In genomic region chr7:141011238-141011770, GRCm38 (mm10) we compare ENCODE assay signal across 11 mouse cellular contexts. TPM values are rescaled to one million over a fixed set of nuclear protein-coding genes. Genes with fewer than 3 reads are reported as not detected.
A peak's percentile ranks its signal among the peaks of the same experiment; 100 is the strongest.
DNase-seq lines count a peak whose midpoint lies in the region; ATAC-seq and TF ChIP-seq lines count a peak whose summit lies in the region.
"Had no signal": no experiment of that assay in that cellular context is flagged by ENCODE, and none has a peak within 500 bp of the region (broad histone marks: within the 10 kb centered on the region; RNA-seq: fewer than 3 reads in every experiment).

No protein-coding gene starts in this region.

- no peaks in the 10 kb centered on the region for H3K9me3 ChIP-seq in heart, embryonic 10.5 days
- H3K9me3 ChIP-seq in megakaryocyte, embryonic 14.5 days = peaks cover 9% of the 10 kb centered on the region
- no peaks in the 10 kb centered on the region for H3K9me3 ChIP-seq in intestine, embryonic 15.5 days
- H3K9me3 ChIP-seq in midbrain, embryonic 11.5 days (ENCODE audit: control insufficient read depth, low read length) = no peaks in the 10 kb centered on the region

- no peak for DNase-seq in heart, embryonic 10.5 days (ENCODE audit: low spot score)
- DNase-seq in heart, postnatal 4 days = no peak
- no peak for DNase-seq in left cerebral cortex, postnatal 10 days (ENCODE audit: extremely low spot score in 1 of 2, low spot score in 2 of 2)
- no peak for DNase-seq in midbrain, embryonic 11.5 days (ENCODE audit: low spot score, missing footprints)
- DNase-seq: cerebellum, adult 11-12 months had no signal

- no peaks in the 10 kb centered on the region for H3K36me3 ChIP-seq in heart, embryonic 10.5 days
- H3K36me3 ChIP-seq in megakaryocyte, embryonic 14.5 days (replicated peaks; ENCODE audit: low read length) = peaks cover 15% of the 10 kb centered on the region
- H3K36me3 ChIP-seq in intestine, embryonic 15.5 days = no peaks in the 10 kb centered on the region
- H3K36me3 ChIP-seq in myocyte (ENCODE audit: control insufficient read depth, insufficient read depth) = no peaks in the 10 kb centered on the region
- no peaks in the 10 kb centered on the region; the same call in 1 of the 2 replicates for H3K36me3 ChIP-seq in midbrain, embryonic 11.5 days (ENCODE audit: control insufficient read depth, insufficient read depth, low read length)

- no peak overlapping the region for H3K9ac ChIP-seq in intestine, embryonic 15.5 days
- H3K9ac ChIP-seq in midbrain, embryonic 11.5 days (ENCODE audit: low read length) = no peak overlapping the region

- H3ac ChIP-seq in myocyte (ENCODE audit: control insufficient read depth, insufficient read length) = no peak overlapping the region

- ATAC-seq in megakaryocyte, adult 5-6 weeks (ENCODE audit: poor library complexity, severe bottlenecking) = no peak
- no peak for ATAC-seq in intestine, embryonic 15.5 days
- no peak for ATAC-seq in midbrain, embryonic 11.5 days (ENCODE audit: low FRiP score)

- TF ChIP-seq POLR2A in myocyte (IDR thresholded peaks at IDR 0.05; ENCODE audit: insufficient read length, low read depth) = no peak

- H3K4me2 ChIP-seq in intestine, embryonic 15.5 days (replicated peaks) = no peak overlapping the region
- H3K4me2 ChIP-seq in myocyte (ENCODE audit: low read depth) = peak overlapping the region; percentile 98
- H3K4me2 ChIP-seq in midbrain, embryonic 11.5 days = no peak overlapping the region

- intact Hi-C loops in left cerebral cortex, postnatal 10 days (cut with DNase I) = no loop called here

- H3K4me1 ChIP-seq in heart, embryonic 10.5 days = peaks cover 22% of the 10 kb centered on the region
- peaks cover 80% of the 10 kb centered on the region for H3K4me1 ChIP-seq in megakaryocyte, embryonic 14.5 days
- peaks cover 19% of the 10 kb centered on the region for H3K4me1 ChIP-seq in intestine, embryonic 15.5 days (replicated peaks)
- peaks cover 3% of the 10 kb centered on the region; the same call in 1 of the 2 replicates for H3K4me1 ChIP-seq in midbrain, embryonic 11.5 days (ENCODE audit: control insufficient read depth, insufficient read depth, low read length)

- peaks cover 22% of the 10 kb centered on the region for H3K27me3 ChIP-seq in heart, embryonic 10.5 days (ENCODE audit: insufficient read depth, poor library complexity, severe bottlenecking)
- no peaks in the 10 kb centered on the region for H3K27me3 ChIP-seq in megakaryocyte, embryonic 14.5 days (replicated peaks)
- no peaks in the 10 kb centered on the region for H3K27me3 ChIP-seq in intestine, embryonic 15.5 days (replicated peaks)
- no peaks in the 10 kb centered on the region for H3K27me3 ChIP-seq in myocyte (ENCODE audit: control insufficient read depth, insufficient read depth, insufficient read length)
- no peaks in the 10 kb centered on the region; the same call in 1 of the 2 replicates for H3K27me3 ChIP-seq in midbrain, embryonic 11.5 days (ENCODE audit: control insufficient read depth, insufficient read depth, low read length)

- H3K4me3 ChIP-seq in heart, embryonic 10.5 days = no peak overlapping the region
- H3K4me3 ChIP-seq in megakaryocyte, embryonic 14.5 days (replicated peaks) = peak overlapping the region; percentile 94
- H3K4me3 ChIP-seq in intestine, embryonic 15.5 days (replicated peaks) = no peak overlapping the region
- H3K4me3 ChIP-seq in myocyte = peak overlapping the region; percentile 82
- H3K4me3 ChIP-seq in midbrain, embryonic 11.5 days (ENCODE audit: low read depth, low read length) = no peak overlapping the region

- H3K79me2 ChIP-seq in myocyte (ENCODE audit: control insufficient read depth, insufficient read depth) = peaks cover 12% of the 10 kb centered on the region

- WGBS in heart, embryonic 10.5 days = 81% methylated on average over 7 of the region's 7 CpGs
- 83% methylated on average over 7 of the region's 7 CpGs for WGBS in intestine, embryonic 15.5 days
- WGBS in midbrain, embryonic 11.5 days = 89% methylated on average over 7 of the region's 7 CpGs

- H3K27ac ChIP-seq in heart, embryonic 10.5 days = peak overlapping the region; percentile 75; the same call in 1 of the 2 replicates
- H3K27ac ChIP-seq in intestine, embryonic 15.5 days = peak overlapping the region; percentile 13; the same call in 1 of the 2 replicates
- H3K27ac ChIP-seq in midbrain, embryonic 11.5 days (ENCODE audit: low read depth, low read length) = no peak overlapping the region

TF ChIP-seq in myocyte, 11 proteins besides CTCF, POLR2A, EP300 and RAD21:
- peak in 2 of 3 experiments; percentile 60 to 85 for TF ChIP-seq MYOD1 (IDR thresholded peaks at IDR 0.05; ENCODE audit: control insufficient read depth in 1 of 3, insufficient read length in 2 of 3, low read depth in 2 of 3)
- TF ChIP-seq USF1 (IDR thresholded peaks at IDR 0.05; ENCODE audit: low read depth) = no peak
- TF ChIP-seq MYOG (IDR thresholded peaks at IDR 0.05; ENCODE audit: control insufficient read depth in 1 of 3, insufficient read depth in 1 of 3, insufficient read length in 2 of 3, low read depth in 2 of 3) = peak in 1 of 3 experiments; percentile 76

RNA-seq across cellular contexts. Expression of gene Ifitm3, which starts 0.7 kb away (rescaled TPM):
- polyA plus RNA-seq in heart, embryonic 10.5 days (2016; fragmentation: Nextera tagmentation; extraction: Ambion mirVana) = 24.5 and 32.7 TPM in 2 replicates
- total RNA-seq in heart, postnatal 4 days (2021) = 10 to 100 TPM; 79.3 to 83.8 TPM
- 28.6 and 151 TPM in 2 replicates for polyA plus RNA-seq in megakaryocyte, embryonic 14.5 days (2012; ENCODE audit: insufficient read depth, low replicate concordance)
- 2,002 and 2,201 TPM in 2 replicates for total RNA-seq in megakaryocyte, adult 5-6 weeks (2015)
- total RNA-seq in megakaryocyte, adult 5-6 weeks (2017) = 715 and 839 TPM in 2 replicates
- 255 and 288 TPM in 2 replicates for polyA plus RNA-seq in intestine, embryonic 15.5 days (2015; fragmentation: Nextera tagmentation; extraction: Ambion mirVana)
- 1,312 TPM for polyA plus RNA-seq in myocyte (2012; fragmentation: generic; extraction: Trizol)
- total RNA-seq in left cerebral cortex, postnatal 10 days (2021) = 1 to 10 TPM; 7.8 to 8.6 TPM
- 13.5 and 14.0 TPM in 2 replicates for polyA plus RNA-seq in midbrain, embryonic 11.5 days (2014; fragmentation: Nextera tagmentation; extraction: Ambion mirVana)

RNA-seq across cellular contexts. Expression of gene Ifitm6, which starts 6.4 kb away (rescaled TPM):
- polyA plus RNA-seq in heart, embryonic 10.5 days (2016; fragmentation: Nextera tagmentation; extraction: Ambion mirVana) = not detected in 2 replicates
- under 1 TPM in 1 of 2 experiments, not detected in 1; 0.56 TPM for total RNA-seq in heart, postnatal 4 days (2021)
- polyA plus RNA-seq in megakaryocyte, embryonic 14.5 days (2012; ENCODE audit: insufficient read depth, low replicate concordance) = 0.91 TPM in 1 of 2 replicates, not detected in the other
- 1,773 and 2,031 TPM in 2 replicates for total RNA-seq in megakaryocyte, adult 5-6 weeks (2015)
- 1,518 and 1,657 TPM in 2 replicates for total RNA-seq in megakaryocyte, adult 5-6 weeks (2017)
- 1.6 and 3.6 TPM in 2 replicates for polyA plus RNA-seq in intestine, embryonic 15.5 days (2015; fragmentation: Nextera tagmentation; extraction: Ambion mirVana)
- polyA plus RNA-seq in myocyte (2012; fragmentation: generic; extraction: Trizol) = 4.4 TPM
- not detected for total RNA-seq in left cerebral cortex, postnatal 10 days (2021)
- not detected in 2 replicates for polyA plus RNA-seq in midbrain, embryonic 11.5 days (2014; fragmentation: Nextera tagmentation; extraction: Ambion mirVana)

RNA-seq across cellular contexts. Expression of gene Gm17387, which starts 17.6 kb away (rescaled TPM):
- polyA plus RNA-seq in heart, embryonic 10.5 days (2016; fragmentation: Nextera tagmentation; extraction: Ambion mirVana) = not detected in 2 replicates
- not detected for total RNA-seq in heart, postnatal 4 days (2021)
- not detected in 2 replicates for polyA plus RNA-seq in megakaryocyte, embryonic 14.5 days (2012; ENCODE audit: insufficient read depth, low replicate concordance)
- total RNA-seq in megakaryocyte, adult 5-6 weeks (2015) = not detected in 2 replicates
- total RNA-seq in megakaryocyte, adult 5-6 weeks (2017) = not detected in 2 replicates
- not detected in 2 replicates for polyA plus RNA-seq in intestine, embryonic 15.5 days (2015; fragmentation: Nextera tagmentation; extraction: Ambion mirVana)
- not detected for polyA plus RNA-seq in myocyte (2012; fragmentation: generic; extraction: Trizol)
- not detected for total RNA-seq in left cerebral cortex, postnatal 10 days (2021)
- not detected in 2 replicates for polyA plus RNA-seq in midbrain, embryonic 11.5 days (2014; fragmentation: Nextera tagmentation; extraction: Ambion mirVana)
- total RNA-seq: gastrocnemius, postnatal 4 days had no signal
- polyA plus RNA-seq: neural tube, embryonic 14.5 days had no signal

RNA-seq across cellular contexts. Expression of gene Ifitm1, which starts 44.3 kb away (rescaled TPM):
- polyA plus RNA-seq in heart, embryonic 10.5 days (2016; fragmentation: Nextera tagmentation; extraction: Ambion mirVana) = 3.6 and 12.5 TPM in 2 replicates
- total RNA-seq in heart, postnatal 4 days (2021) = 1 to 10 TPM; 2.6 to 3.0 TPM
- 27.5 and 76.2 TPM in 2 replicates for polyA plus RNA-seq in megakaryocyte, embryonic 14.5 days (2012; ENCODE audit: insufficient read depth, low replicate concordance)
- 110 and 111 TPM in 2 replicates for total RNA-seq in megakaryocyte, adult 5-6 weeks (2015)
- total RNA-seq in megakaryocyte, adult 5-6 weeks (2017) = 48.4 and 56.3 TPM in 2 replicates
- 145 and 148 TPM in 2 replicates for polyA plus RNA-seq in intestine, embryonic 15.5 days (2015; fragmentation: Nextera tagmentation; extraction: Ambion mirVana)
- polyA plus RNA-seq in myocyte (2012; fragmentation: generic; extraction: Trizol) = 19.9 TPM
- total RNA-seq in left cerebral cortex, postnatal 10 days (2021) = 1 to 10 TPM; 3.2 to 3.3 TPM
- 8.0 and 9.5 TPM in 2 replicates for polyA plus RNA-seq in midbrain, embryonic 11.5 days (2014; fragmentation: Nextera tagmentation; extraction: Ambion mirVana)

RNA-seq across cellular contexts. Expression of gene B4galnt4, which starts 49.6 kb away (rescaled TPM):
- polyA plus RNA-seq in heart, embryonic 10.5 days (2016; fragmentation: Nextera tagmentation; extraction: Ambion mirVana) = 2.6 and 12.7 TPM in 2 replicates
- total RNA-seq in heart, postnatal 4 days (2021) = under 1 TPM; 0.26 to 0.54 TPM
- polyA plus RNA-seq in megakaryocyte, embryonic 14.5 days (2012; ENCODE audit: insufficient read depth, low replicate concordance) = 11.5 and 17.3 TPM in 2 replicates
- 1.5 and 3.0 TPM in 2 replicates for total RNA-seq in megakaryocyte, adult 5-6 weeks (2015)
- 1.7 and 2.5 TPM in 2 replicates for total RNA-seq in megakaryocyte, adult 5-6 weeks (2017)
- polyA plus RNA-seq in intestine, embryonic 15.5 days (2015; fragmentation: Nextera tagmentation; extraction: Ambion mirVana) = 7.9 and 10.7 TPM in 2 replicates
- 0.46 TPM for polyA plus RNA-seq in myocyte (2012; fragmentation: generic; extraction: Trizol)
- total RNA-seq in left cerebral cortex, postnatal 10 days (2021) = 100 to 1,000 TPM; 107 to 110 TPM
- 18.8 and 19.5 TPM in 2 replicates for polyA plus RNA-seq in midbrain, embryonic 11.5 days (2014; fragmentation: Nextera tagmentation; extraction: Ambion mirVana)

Comparison
In these comparisons a context has a peak if more than half of its experiments do, and no peak if none do; other contexts are left out.
1. H3K4me3 ChIP-seq: peak in megakaryocyte, embryonic 14.5 days (single experiment) and myocyte (single experiment); none in heart, embryonic 10.5 days (single experiment), intestine, embryonic 15.5 days (single experiment) and midbrain, embryonic 11.5 days (single experiment).